In the genomic region with DNA sequence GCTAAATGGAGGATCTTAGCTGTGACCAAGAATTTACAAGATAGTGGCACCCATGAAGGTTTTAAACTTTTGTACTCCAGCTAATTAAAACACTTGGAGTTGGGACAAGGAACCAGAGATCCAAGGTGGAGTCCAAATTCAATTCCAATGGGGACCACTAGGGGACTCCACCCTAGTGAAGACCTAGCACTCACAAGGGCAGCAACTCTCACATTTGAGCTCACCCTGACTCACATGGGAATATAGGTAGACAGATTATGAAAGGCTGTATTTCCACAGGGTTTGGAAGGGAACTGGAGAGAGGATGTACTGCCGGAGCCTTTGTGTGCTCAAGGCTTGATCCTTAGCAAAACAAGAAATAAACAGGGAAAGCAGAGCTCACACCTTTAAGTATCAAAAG, we compare ENCODE assay signal across 9 mouse cellular contexts. TPM values are rescaled to one million over a fixed set of nuclear protein-coding genes. Genes with fewer than 3 reads are reported as not detected.
DNase-seq lines count a peak whose midpoint lies in the region; ATAC-seq and TF ChIP-seq lines count a peak whose summit lies in the region.
"Had no signal": no experiment of that assay in that cellular context is flagged by ENCODE, and none has a peak within 500 bp of the region (broad histone marks: within the 10 kb centered on the region; RNA-seq: fewer than 3 reads in every experiment).

No protein-coding gene starts in this region.

- H3K36me3 ChIP-seq in intestine, postnatal 0 days (ENCODE audit: control insufficient read depth, insufficient read depth), result no peaks in the 10 kb centered on the region
- H3K36me3 ChIP-seq in intestine, embryonic 16.5 days (ENCODE audit: control insufficient read depth, insufficient read depth, low read length), result no peaks in the 10 kb centered on the region
- H3K36me3 ChIP-seq in hindbrain, embryonic 10.5 days, result no peaks in the 10 kb centered on the region
- H3K36me3 ChIP-seq: lung, embryonic 15.5 days had no signal

- peak; percentile 68 for TF ChIP-seq CTCF in intestine, postnatal 0 days (IDR thresholded peaks at IDR 0.05; ENCODE audit: low read depth)

- no peaks in the 10 kb centered on the region for H3K4me1 ChIP-seq in intestine, postnatal 0 days (replicated peaks; ENCODE audit: control insufficient read depth, insufficient read depth, low read length)
- H3K4me1 ChIP-seq in intestine, embryonic 16.5 days (ENCODE audit: control insufficient read depth, insufficient read depth, low read length), result no peaks in the 10 kb centered on the region
- no peaks in the 10 kb centered on the region for H3K4me1 ChIP-seq in hindbrain, embryonic 10.5 days (replicated peaks)
- H3K4me1 ChIP-seq: lung, embryonic 15.5 days had no signal

- no peak overlapping the region for H3K4me3 ChIP-seq in intestine, postnatal 0 days (ENCODE audit: low read depth, low read length)
- no peak overlapping the region for H3K4me3 ChIP-seq in intestine, embryonic 16.5 days (ENCODE audit: low read length)
- no peak overlapping the region for H3K4me3 ChIP-seq in hindbrain, embryonic 10.5 days
- H3K4me3 ChIP-seq: lung, embryonic 15.5 days had no signal

- 97% methylated on average over 1 of the region's 1 CpGs for WGBS in intestine, postnatal 0 days
- 79% methylated on average over 1 of the region's 1 CpGs for WGBS in intestine, embryonic 16.5 days
- WGBS in hindbrain, embryonic 10.5 days, result 93% methylated on average over 1 of the region's 1 CpGs

- ATAC-seq in intestine, postnatal 0 days, result no peak
- ATAC-seq in intestine, embryonic 16.5 days, result no peak
- ATAC-seq in inflammation-experienced regulatory T-cells, adult 6 months, result no peak
- ATAC-seq: forebrain, embryonic 14.5 days had no signal

- H3K9me3 ChIP-seq in intestine, postnatal 0 days (ENCODE audit: control insufficient read depth), result no peaks in the 10 kb centered on the region
- H3K9me3 ChIP-seq in intestine, embryonic 16.5 days (ENCODE audit: control insufficient read depth, low read length), result no peaks in the 10 kb centered on the region
- H3K9me3 ChIP-seq in hindbrain, embryonic 10.5 days, result no peaks in the 10 kb centered on the region
- H3K9me3 ChIP-seq: lung, embryonic 15.5 days had no signal

- H3K9ac ChIP-seq in intestine, postnatal 0 days (ENCODE audit: low read depth, low read length), result no peak overlapping the region
- no peak overlapping the region for H3K9ac ChIP-seq in intestine, embryonic 16.5 days (ENCODE audit: low read depth, low read length)
- H3K9ac ChIP-seq: lung, embryonic 15.5 days had no signal

- peak; percentile 31 to 37 for DNase-seq in B cell, adult 2 months
- DNase-seq in ES-CJ7 (ENCODE audit: low read depth, low spot score), result peak; percentile 46
- peak; percentile 88 for DNase-seq in fat pad, adult 2 months (ENCODE audit: extremely low read depth, low read depth, low spot score)
- no peak for DNase-seq in hindbrain, embryonic 10.5 days (ENCODE audit: low spot score)

- no peak overlapping the region for H3K27ac ChIP-seq in intestine, postnatal 0 days (ENCODE audit: low read depth, low read length)
- H3K27ac ChIP-seq in intestine, embryonic 16.5 days (ENCODE audit: low read length), result no peak overlapping the region
- no peak overlapping the region for H3K27ac ChIP-seq in hindbrain, embryonic 10.5 days
- H3K27ac ChIP-seq: lung, embryonic 15.5 days had no signal

- H3K27me3 ChIP-seq in intestine, postnatal 0 days (replicated peaks; ENCODE audit: control insufficient read depth, insufficient read depth, low read length), result no peaks in the 10 kb centered on the region
- no peaks in the 10 kb centered on the region for H3K27me3 ChIP-seq in intestine, embryonic 16.5 days (replicated peaks; ENCODE audit: control insufficient read depth, insufficient read depth, low read length)
- no peaks in the 10 kb centered on the region for H3K27me3 ChIP-seq in hindbrain, embryonic 10.5 days (ENCODE audit: insufficient read depth, poor library complexity, severe bottlenecking)
- H3K27me3 ChIP-seq: lung, embryonic 15.5 days had no signal

- no peak overlapping the region for H3K4me2 ChIP-seq in intestine, postnatal 0 days (replicated peaks; ENCODE audit: low read depth)
- H3K4me2 ChIP-seq in intestine, embryonic 16.5 days (ENCODE audit: low read depth, low read length), result no peak overlapping the region
- H3K4me2 ChIP-seq: lung, embryonic 15.5 days had no signal

RNA-seq across cellular contexts. Expression of a gene that starts 9.0 kb away (rescaled TPM):
- 36.8 and 39.0 TPM in 2 replicates for polyA plus RNA-seq in intestine, postnatal 0 days (2015; fragmentation: Nextera tagmentation; extraction: Ambion mirVana)
- polyA plus RNA-seq in intestine, embryonic 16.5 days (2015; fragmentation: Nextera tagmentation; extraction: Ambion mirVana), result 24.9 and 27.4 TPM in 2 replicates
- 7.1 and 7.4 TPM in 2 replicates for polyA plus RNA-seq in hindbrain, embryonic 10.5 days (2016; fragmentation: Nextera tagmentation; extraction: Ambion mirVana)
- 10 to 100 TPM; 29.2 to 38.6 (median 31.3) TPM for polyA plus RNA-seq in inflammation-experienced regulatory T-cells, adult 6 months (2017; shearing (Covaris generic))
